Mouse (Mus musculus) heart, postnatal 0 days (tissue): Measurements from ENCODE around the gene Mad1l1. TPM values are rescaled to one million over a fixed set of nuclear protein-coding genes. Genes with fewer than 3 reads are reported as not detected.
A peak's percentile ranks its signal among the peaks of the same experiment; 100 is the strongest.

Source experiments
- ATAC-seq: fragments of 200-750 bp; cut with Nextera tagmentation; 2 replicates; pipeline ENCODE4 v1.8.0; 2017; ENCODE audit warnings: low read depth, moderate number of reproducible peaks, moderate library complexity; ENCODE audit not compliant: insufficient read depth
- DNase-seq: peaks from one replicate; pipeline ENCODE4 v3.0.0-alpha.2; 2016; ENCODE audit warnings: low spot score
- H3K27ac ChIP-seq: fragments of 300-500 bp; sonication (generic); 2 replicates; pipeline ENCODE4 v1.5.1; 2014; ENCODE audit warnings: low read depth, mild to moderate bottlenecking
- H3K27me3 ChIP-seq: fragments of 300-500 bp; sonication (generic); 2 replicates; pipeline ENCODE4 v1.6.1; 2014; ENCODE audit warnings: low read length, mixed read lengths; ENCODE audit not compliant: control insufficient read depth, insufficient read depth
- H3K36me3 ChIP-seq: fragments of 300-500 bp; sonication (generic); replicated peaks from 2 replicates; pipeline ENCODE4 v1.6.1; 2014; ENCODE audit warnings: low read length, mixed read lengths; ENCODE audit not compliant: control insufficient read depth, insufficient read depth
- H3K4me1 ChIP-seq: fragments of 300-500 bp; sonication (generic); 2 replicates; pipeline ENCODE4 v1.6.1; 2014; ENCODE audit warnings: antibody characterized with exemption; ENCODE audit not compliant: control insufficient read depth, insufficient read depth
- H3K4me2 ChIP-seq: fragments of 300-500 bp; sonication (generic); 2 replicates; pipeline ENCODE4 v1.6.1; 2014; ENCODE audit warnings: low read depth, mild to moderate bottlenecking, low read length, moderate library complexity
- H3K4me3 ChIP-seq: fragments of 300-500 bp; sonication (generic); 2 replicates; pipeline ENCODE4 v1.5.1; 2014; ENCODE audit warnings: low read depth, low read length
- H3K9ac ChIP-seq: fragments of 300-500 bp; sonication (generic); replicated peaks from 2 replicates; pipeline ENCODE4 v1.6.1; 2014; ENCODE audit warnings: low read depth, low read length, mixed read lengths
- H3K9me3 ChIP-seq: fragments of 300-500 bp; sonication (generic); replicated peaks from 2 replicates; pipeline ENCODE4 v1.6.1; 2016; ENCODE audit warnings: low read length; ENCODE audit not compliant: control insufficient read depth
- CTCF ChIP-seq: IDR thresholded peaks from 2 replicates; pipeline ENCODE4 v1.5.1; 2016; ENCODE audit warnings: antibody characterized with exemption, control low read depth, low read depth
- EP300 ChIP-seq: IDR thresholded peaks from 2 replicates; pipeline ENCODE4 v1.6.1; 2016; ENCODE audit warnings: antibody characterized with exemption, low read depth
- WGBS: fragments of 180-500 bp; shearing (Covaris S2); extraction: QIAGEN DNeasy Blood & Tissue Kit; methylation state at CpG from one replicate; pipeline ENCODE4 v1.1.7; 2014; 5-methylcytosine and 5-hydroxymethylcytosine counted together
- polyA plus RNA-seq: library from polyadenylated mRNA; unstranded; fragments of >200 nt; fragmentation: Nextera tagmentation; extraction: Ambion mirVana; gene quantifications from 2 replicates; pipeline ENCODE4 v1.2.1, GENCODE M21; 2015
- total RNA-seq: library from RNA; depleted of rRNA; stranded (reverse); fragments of >200 nt; gene quantifications from 2 replicates; pipeline ENCODE4 v1.2.3, GENCODE M21; 2014; ENCODE audit warnings: low replicate concordance

Gene Mad1l1
- total and polyA plus RNA-seq, 2 experiments from 2014 or later: 15.1 to 20.6 TPM

- H3K4me2 ChIP-seq: no peak overlapping the region
- no peaks in the 10 kb centered on the region for H3K36me3 ChIP-seq
- no peak overlapping the region for H3K27ac ChIP-seq
- ATAC-seq (no peak), DNase-seq (no peak)
- H3K9me3 ChIP-seq: no peaks in the 10 kb centered on the region
- 88% methylated on average over 3 of the region's 3 CpGs for WGBS
- TF ChIP-seq EP300 (no peak), CTCF (no peak)
- no peak overlapping the region for H3K4me3 ChIP-seq
- H3K4me1 ChIP-seq: 0 out of 2 replicates have a peak, but pooled peaks cover 3% of the 10 kb centered on the region
- no peak overlapping the region for H3K9ac ChIP-seq
- no peaks in the 10 kb centered on the region for H3K27me3 ChIP-seq
Measured at GRCm38 (mm10) chr5:140121966-140122365, 199.4 kb downstream of the Mad1l1 start.

- no peaks in the 10 kb centered on the region for H3K36me3 ChIP-seq
- H3K4me1 ChIP-seq: peaks cover 29% of the 10 kb centered on the region
- DNase-seq (no peak), ATAC-seq (no peak)
- no peaks in the 10 kb centered on the region for H3K27me3 ChIP-seq
- TF ChIP-seq EP300: no peak
- no peak for TF ChIP-seq CTCF
- no peak overlapping the region for H3K4me2 ChIP-seq
- H3K4me3 ChIP-seq: no peak overlapping the region
- H3K9me3 ChIP-seq: no peaks in the 10 kb centered on the region
- H3K9ac ChIP-seq: no peak overlapping the region
- 89% methylated on average over 3 of the region's 3 CpGs for WGBS
- H3K27ac ChIP-seq: no peak overlapping the region
Measured at GRCm38 (mm10) chr5:140118921-140119320, 202.4 kb downstream of the Mad1l1 start.

GRCm38 (mm10) chr5:140117968-140118367, 203.4 kb downstream of the Mad1l1 start:
- H3K4me2 ChIP-seq: no peak overlapping the region
- DNase-seq: no peak
- TF ChIP-seq CTCF (no peak), EP300 (no peak)

GRCm38 (mm10) chr5:140115434-140116271, 205.7 kb downstream of the Mad1l1 start:
- no peaks in the 10 kb centered on the region for H3K9me3 ChIP-seq

More at GRCm38 (mm10) chr5:140117968-140118367, 203.4 kb downstream of the Mad1l1 start:
- no peaks in the 10 kb centered on the region for H3K27me3 ChIP-seq
- H3K9me3 ChIP-seq: no peaks in the 10 kb centered on the region
- H3K4me3 ChIP-seq: no peak overlapping the region
- H3K27ac ChIP-seq: no peak overlapping the region
- H3K9ac ChIP-seq: no peak overlapping the region
- H3K36me3 ChIP-seq: no peaks in the 10 kb centered on the region
- H3K4me1 ChIP-seq: peaks cover 29% of the 10 kb centered on the region
- no peak for ATAC-seq

GRCm38 (mm10) chr5:140114512-140115060, 206.8 kb downstream of the Mad1l1 start:
- peak overlapping the region; percentile 88 for H3K27ac ChIP-seq
- H3K4me2 ChIP-seq: no peak overlapping the region
- no peak for TF ChIP-seq CTCF
- TF ChIP-seq EP300: no peak
- WGBS: 86% methylated on average over 3 of the region's 3 CpGs
- DNase-seq (no peak), ATAC-seq (no peak)
- H3K9me3 ChIP-seq: no peaks in the 10 kb centered on the region
- no peak overlapping the region for H3K9ac ChIP-seq
- no peak overlapping the region for H3K4me3 ChIP-seq
- H3K36me3 ChIP-seq: no peaks in the 10 kb centered on the region
- peaks cover 29% of the 10 kb centered on the region for H3K4me1 ChIP-seq
- no peaks in the 10 kb centered on the region for H3K27me3 ChIP-seq

More at GRCm38 (mm10) chr5:140115434-140116271, 205.7 kb downstream of the Mad1l1 start:
- no peak overlapping the region for H3K4me3 ChIP-seq
- peak overlapping the region; percentile 88 for H3K27ac ChIP-seq
- no peaks in the 10 kb centered on the region for H3K36me3 ChIP-seq
- peak overlapping the region; percentile 3 for H3K4me2 ChIP-seq
- DNase-seq (peak; percentile 76), ATAC-seq (peak; percentile 90)
- TF ChIP-seq CTCF (no peak), EP300 (0 out of 2 replicates have a peak, but pooled peaks have one; percentile 46)
- no peaks in the 10 kb centered on the region for H3K27me3 ChIP-seq
- H3K9ac ChIP-seq: no peak overlapping the region
- WGBS: 10% methylated on average over 8 of the region's 8 CpGs
- H3K4me1 ChIP-seq: peaks cover 29% of the 10 kb centered on the region
